Mouse (Mus musculus) lung, adult 2 months (tissue): Measurements from ENCODE around the gene C1rl. TPM values are rescaled to one million over a fixed set of nuclear protein-coding genes. Genes with fewer than 3 reads are reported as not detected.
A peak's percentile ranks its signal among the peaks of the same experiment; 100 is the strongest.
"Not testable (repeated sequence)": the region's sequence is repeated elsewhere in the genome, so short reads cannot be mapped to it uniquely, and the experiment has no call there.

ENCODE experiments used
- DNase-seq: peaks from one replicate; pipeline ENCODE4 v3.0.0; 2022
- H3K4me1 ChIP-seq: fragments of 200-500 bp; 2 replicates; pipeline ENCODE4 v1.6.1; 2011; ENCODE audit warnings: low read length; ENCODE audit not compliant: control insufficient read depth, insufficient read depth
- H3K4me3 ChIP-seq: fragments of 200-500 bp; replicated peaks from 2 replicates; pipeline ENCODE3; 2011; ENCODE audit warnings: low read depth, mild to moderate bottlenecking, control low read depth, low read length; ENCODE audit errors: extremely low read depth
- CTCF ChIP-seq: fragments of 200-500 bp; IDR thresholded peaks from 2 replicates; pipeline ENCODE4 v1.5.1; 2011; ENCODE audit warnings: mild to moderate bottlenecking, low read length, control low read depth; ENCODE audit not compliant: insufficient read depth
- POLR2A ChIP-seq: fragments of 200-500 bp; IDR thresholded peaks from 2 replicates; pipeline ENCODE4 v1.6.1; 2011; ENCODE audit warnings: low read depth, mild to moderate bottlenecking, control low read depth, low read length, borderline replicate concordance; ENCODE audit errors: extremely low read depth
- WGBS: fragments of 180-500 bp; shearing (Covaris S2); methylation state at CpG from one replicate; pipeline ENCODE4 v1.1.7; 2018; 5-methylcytosine and 5-hydroxymethylcytosine counted together
- polyA plus RNA-seq: library from polyadenylated mRNA; depleted of rRNA; stranded (reverse); fragments of >200 nt; gene quantifications from 2 replicates; pipeline ENCODE4 v1.2.3, GENCODE M21; 2012; rRNA removed

The C1rl gene
- polyA plus RNA-seq, 1 experiment = 5.9 TPM

GRCm38 (mm10) chr6:124527881-124528280 lies 35.0 kb downstream of the C1rl start:
- TF ChIP-seq POLR2A = no peak
- no peak for TF ChIP-seq CTCF
- H3K4me1 ChIP-seq = no peaks in the 10 kb centered on the region
- no peak for DNase-seq
- WGBS = 65% methylated on average over 3 of the region's 3 CpGs
- H3K4me3 ChIP-seq = no peak overlapping the region

GRCm38 (mm10) chr6:124531077-124531476 lies 38.2 kb downstream of the C1rl start:
- WGBS = 79% methylated on average over 8 of the region's 8 CpGs

GRCm38 (mm10) chr6:124536125-124536829 lies 43.4 kb downstream of the C1rl start:
- 66% methylated on average over 8 of the region's 8 CpGs for WGBS
- DNase-seq, H3K4me1 ChIP-seq, H3K4me3 ChIP-seq: not testable (repeated sequence)

More at GRCm38 (mm10) chr6:124531077-124531476, 38.2 kb downstream of the C1rl start:
- TF ChIP-seq POLR2A = no peak
- TF ChIP-seq CTCF = no peak
- no peak for DNase-seq
- no peak overlapping the region for H3K4me3 ChIP-seq
- no peaks in the 10 kb centered on the region for H3K4me1 ChIP-seq

GRCm38 (mm10) chr6:124541176-124541575 lies 48.3 kb downstream of the C1rl start:
- not testable (repeated sequence) for H3K4me1 ChIP-seq, H3K4me3 ChIP-seq, DNase-seq
- WGBS = 68% methylated on average over 2 of the region's 2 CpGs

- H3K4me1 ChIP-seq = not testable (repeated sequence)
- WGBS = 0% methylated on average over 1 of the region's 1 CpGs
- peak within 1 kb of the TSS; percentile 24 for H3K4me3 ChIP-seq
- peak; percentile 10; the same call in 1 of the 2 replicates for TF ChIP-seq CTCF
- DNase-seq = peak; percentile 24
Measured at GRCm38 (mm10) chr6:124542284-124542683, 49.4 kb downstream of the C1rl start, which contains the start of gene C1s1. TSS of gene C1s1 (minus strand) at chr6:124542359.

GRCm38 (mm10) chr6:124544466-124544865 lies 51.6 kb downstream of the C1rl start:
- Histone ChIP-seq H3K4me1 (no peaks in the 10 kb centered on the region; the same call in 1 of the 2 replicates), H3K4me3 (no peak overlapping the region)
- TF ChIP-seq POLR2A (no peak), CTCF (no peak)
- no peak for DNase-seq
- WGBS = 66% methylated on average over 6 of the region's 6 CpGs

- Histone ChIP-seq H3K4me3 (no peak overlapping the region), H3K4me1 (no peaks in the 10 kb centered on the region; the same call in 1 of the 2 replicates)
- no peak for DNase-seq
- WGBS = 74% methylated on average over 2 of the region's 2 CpGs
- TF ChIP-seq CTCF (no peak), POLR2A (no peak)
Measured at GRCm38 (mm10) chr6:124545425-124545824, 52.5 kb downstream of the C1rl start.

GRCm38 (mm10) chr6:124547979-124548378 lies 55.1 kb downstream of the C1rl start:
- not testable (repeated sequence) for DNase-seq, H3K4me3 ChIP-seq, H3K4me1 ChIP-seq
- 77% methylated on average over 3 of the region's 3 CpGs for WGBS

GRCm38 (mm10) chr6:124549023-124549550 lies 56.2 kb downstream of the C1rl start:
- H3K4me1 ChIP-seq = no peaks in the 10 kb centered on the region
- DNase-seq = no peak
- no peak overlapping the region for H3K4me3 ChIP-seq
- WGBS = 81% methylated on average over 3 of the region's 3 CpGs
- TF ChIP-seq CTCF (no peak), POLR2A (no peak)

GRCm38 (mm10) chr6:124552766-124553165 lies 59.9 kb downstream of the C1rl start:
- no peaks in the 10 kb centered on the region for H3K4me1 ChIP-seq
- no peak for TF ChIP-seq POLR2A
- no peak for TF ChIP-seq CTCF
- no peak for DNase-seq
- WGBS = 62% methylated on average over 22 of the region's 22 CpGs
- no peak overlapping the region for H3K4me3 ChIP-seq

GRCm38 (mm10) chr6:124555956-124556355 lies 63.0 kb downstream of the C1rl start:
- H3K4me1 ChIP-seq, H3K4me3 ChIP-seq, DNase-seq: not testable (repeated sequence)
- WGBS = 71% methylated on average over 2 of the region's 2 CpGs

Other genes with a start within 250 kb of the C1rl start
- 1.0 and 1.6 TPM in 2 replicates for gene Cd163, start 188.5 kb upstream of the C1rl start, polyA plus RNA-seq
- gene Pex5, start 78.0 kb upstream of the C1rl start, polyA plus RNA-seq = 24.2 and 31.2 TPM in 2 replicates
- gene Clstn3, start 28.3 kb upstream of the C1rl start, polyA plus RNA-seq = 3.2 and 9.1 TPM in 2 replicates
- gene C1ra, start 19.3 kb downstream of the C1rl start, polyA plus RNA-seq = 47.2 and 58.0 TPM in 2 replicates
- gene C1s1, start 49.2 kb downstream of the C1rl start, polyA plus RNA-seq = 58.4 and 101 TPM in 2 replicates
- gene C1rb, start 77.2 kb downstream of the C1rl start, polyA plus RNA-seq = not detected in 2 replicates
- 0.06 TPM in 1 of 2 replicates, not detected in the other for gene C1s2, start 143.0 kb downstream of the C1rl start, polyA plus RNA-seq
- gene Lpcat3, start 169.9 kb downstream of the C1rl start, polyA plus RNA-seq = 83.3 and 112 TPM in 2 replicates
- 29.6 and 42.9 TPM in 2 replicates for gene Emg1, start 219.1 kb downstream of the C1rl start, polyA plus RNA-seq
- gene Phb2, start 219.2 kb downstream of the C1rl start, polyA plus RNA-seq = 64.7 and 74.4 TPM in 2 replicates
- gene Ptpn6, start 245.6 kb downstream of the C1rl start, polyA plus RNA-seq = 38.9 and 48.7 TPM in 2 replicates
- gene Grcc10, start 248.3 kb downstream of the C1rl start, polyA plus RNA-seq = 222 and 226 TPM in 2 replicates